8 mouse cellular contexts compared by ENCODE assay signal in the genomic region with DNA sequence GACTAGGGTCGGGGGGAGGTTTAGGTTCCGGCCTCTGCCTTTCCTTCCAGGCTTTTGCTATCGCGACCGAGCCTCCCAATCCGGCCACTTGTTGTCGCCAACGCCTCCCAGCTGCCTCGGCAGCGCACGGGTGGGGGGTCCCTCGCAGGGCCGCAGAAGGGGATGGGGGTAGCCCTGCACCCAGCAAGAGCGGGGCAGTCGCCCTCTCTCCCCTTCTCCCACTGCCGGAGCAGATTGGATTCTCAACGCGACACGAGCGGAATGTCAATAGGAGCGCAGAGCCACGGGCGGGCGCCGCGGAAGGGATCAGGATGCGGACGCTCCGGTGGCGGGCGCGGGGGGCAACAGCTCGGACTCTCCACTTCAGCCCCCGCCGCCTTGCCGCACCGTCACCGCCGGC. TPM values are rescaled to one million over a fixed set of nuclear protein-coding genes. Genes with fewer than 3 reads are reported as not detected.
DNase-seq lines count a peak whose midpoint lies in the region; ATAC-seq and TF ChIP-seq lines count a peak whose summit lies in the region.

No protein-coding gene starts in this region.

- peak overlapping the region; percentile 67 for H3K4me3 ChIP-seq in heart, embryonic 10.5 days
- H3K4me3 ChIP-seq in ES-E14 (ENCODE audit: insufficient read depth in 1 of 2, low read depth in 1 of 2, low read length in 2 of 2, poor library complexity in 1 of 2, severe bottlenecking in 1 of 2) = peak overlapping the region; percentile 82 to 92
- peak overlapping the region; percentile 67 for H3K4me3 ChIP-seq in hindbrain, embryonic 12.5 days
- H3K4me3 ChIP-seq in midbrain, embryonic 11.5 days (ENCODE audit: low read depth, low read length) = peak overlapping the region; percentile 52

- no peaks in the 10 kb centered on the region for H3K9me3 ChIP-seq in heart, embryonic 10.5 days
- H3K9me3 ChIP-seq in ES-E14 (ENCODE audit: control insufficient read depth, insufficient read depth, low read depth, low read length) = no peaks in the 10 kb centered on the region
- no peaks in the 10 kb centered on the region for H3K9me3 ChIP-seq in hindbrain, embryonic 12.5 days (replicated peaks)
- no peaks in the 10 kb centered on the region for H3K9me3 ChIP-seq in midbrain, embryonic 11.5 days (ENCODE audit: control insufficient read depth, low read length)

- under 1% methylated on average over 39 of the region's 39 CpGs for WGBS in heart, embryonic 10.5 days
- WGBS in hindbrain, embryonic 12.5 days = under 1% methylated on average over 32 of the region's 39 CpGs
- 1% methylated on average over 38 of the region's 39 CpGs for WGBS in midbrain, embryonic 11.5 days

- H3K36me3 ChIP-seq in heart, embryonic 10.5 days = no peaks in the 10 kb centered on the region
- no peaks in the 10 kb centered on the region for H3K36me3 ChIP-seq in ES-E14 (ENCODE audit: control insufficient read depth, insufficient read depth, low read length, poor library complexity, severe bottlenecking)
- no peaks in the 10 kb centered on the region for H3K36me3 ChIP-seq in hindbrain, embryonic 12.5 days
- no peaks in the 10 kb centered on the region for H3K36me3 ChIP-seq in midbrain, embryonic 11.5 days (ENCODE audit: control insufficient read depth, insufficient read depth, low read length)

- H3K9ac ChIP-seq in ES-E14 (ENCODE audit: insufficient read depth, low read depth, low read length, poor library complexity, severe bottlenecking) = peak overlapping the region; percentile 71
- H3K9ac ChIP-seq in hindbrain, embryonic 12.5 days = peak overlapping the region; percentile 72
- H3K9ac ChIP-seq in midbrain, embryonic 11.5 days (ENCODE audit: low read length) = peak overlapping the region; percentile 47

- ATAC-seq in hindbrain, embryonic 12.5 days (ENCODE audit: low FRiP score) = no peak
- ATAC-seq in midbrain, embryonic 11.5 days (ENCODE audit: low FRiP score) = peak; percentile 36; the same call in 1 of the 2 replicates
- no peak for ATAC-seq in cerebellum, adult (ENCODE audit: insufficient number of reproducible peaks, low FRiP score, low TSS enrichment)

- H3K27me3 ChIP-seq in heart, embryonic 10.5 days (ENCODE audit: insufficient read depth, poor library complexity, severe bottlenecking) = peaks cover 99% of the 10 kb centered on the region
- peaks cover 83% of the 10 kb centered on the region for H3K27me3 ChIP-seq in hindbrain, embryonic 12.5 days
- peaks cover 64% of the 10 kb centered on the region for H3K27me3 ChIP-seq in midbrain, embryonic 11.5 days (ENCODE audit: control insufficient read depth, insufficient read depth, low read length)

- no peak overlapping the region; the same call in 1 of the 2 replicates for H3K27ac ChIP-seq in heart, embryonic 10.5 days
- H3K27ac ChIP-seq in ES-E14 (ENCODE audit: insufficient read depth, low read depth, low read length, poor library complexity, severe bottlenecking) = no peak overlapping the region
- H3K27ac ChIP-seq in hindbrain, embryonic 12.5 days = no peak overlapping the region
- no peak overlapping the region for H3K27ac ChIP-seq in midbrain, embryonic 11.5 days (ENCODE audit: low read depth, low read length)

- peak overlapping the region; percentile 99 for H3K4me2 ChIP-seq in hindbrain, embryonic 12.5 days (replicated peaks)
- H3K4me2 ChIP-seq in midbrain, embryonic 11.5 days = peak overlapping the region; percentile 98

- no peak for DNase-seq in heart, embryonic 10.5 days (ENCODE audit: low spot score)
- DNase-seq in heart, postnatal 14 days = no peak
- no peak for DNase-seq in ES-E14 (ENCODE audit: low read depth, low spot score)
- DNase-seq in midbrain, embryonic 11.5 days (ENCODE audit: low spot score, missing footprints) = peak; percentile 92
- DNase-seq in adrenal gland, adult 2 months = no peak
- DNase-seq in gastrocnemius, adult 18-20 months (ENCODE audit: low spot score) = no peak

- in situ Hi-C loops in ES-E14 (cut with MboI; ENCODE audit: low sequenced_read_pairs in 2 of 2, unreplicated experiment in 2 of 2) = no loop called here

- intact Hi-C loops in heart, postnatal 14 days (cut with DNase I) = no loop called here

- peaks cover 29% of the 10 kb centered on the region for H3K4me1 ChIP-seq in heart, embryonic 10.5 days
- peaks cover 0 to 4% of the 10 kb centered on the region in 2 experiments; a peak in 2 of 4 replicates for H3K4me1 ChIP-seq in ES-E14 (ENCODE audit: control insufficient read depth in 2 of 2, insufficient read depth in 2 of 2, low read length in 2 of 2, poor library complexity in 1 of 2)
- H3K4me1 ChIP-seq in hindbrain, embryonic 12.5 days = peaks cover 31% of the 10 kb centered on the region
- peaks cover 18% of the 10 kb centered on the region for H3K4me1 ChIP-seq in midbrain, embryonic 11.5 days (ENCODE audit: control insufficient read depth, insufficient read depth, low read length)

TF ChIP-seq in ES-E14, 5 proteins besides CTCF, POLR2A, EP300 and RAD21:
- TF ChIP-seq ZNF384 (IDR thresholded peaks at IDR 0.05; ENCODE audit: low read depth, low read length) (no peak), CHD2 (IDR thresholded peaks at IDR 0.05; ENCODE audit: low read depth, low read length) (no peak), MAFK (IDR thresholded peaks at IDR 0.05; ENCODE audit: insufficient read depth, low read depth, low read length) (no peak), ZC3H11A (IDR thresholded peaks at IDR 0.05; ENCODE audit: borderline replicate concordance, low read depth, low read length) (no peak), HCFC1 (IDR thresholded peaks at IDR 0.05; ENCODE audit: borderline replicate concordance, insufficient read depth, low read length) (no peak)

RNA-seq across cellular contexts. Expression of a gene that starts 0.6 kb away (rescaled TPM):
- polyA plus RNA-seq in heart, embryonic 10.5 days (2016; fragmentation: Nextera tagmentation; extraction: Ambion mirVana) = 0.11 and 0.15 TPM in 2 replicates
- not detected for total RNA-seq in heart, postnatal 14 days (2021)
- 1.9 and 4.5 TPM in 2 replicates for total RNA-seq in ES-E14 (2012; rRNA removed)
- polyA plus RNA-seq in hindbrain, embryonic 12.5 days (2016; fragmentation: Nextera tagmentation; extraction: Ambion mirVana) = 1.7 and 2.1 TPM in 2 replicates
- polyA plus RNA-seq in midbrain, embryonic 11.5 days (2014; fragmentation: Nextera tagmentation; extraction: Ambion mirVana) = 0.15 and 0.33 TPM in 2 replicates
- total RNA-seq in adrenal gland, adult 2 months (2021) = under 1 TPM in 1 of 2 experiments, not detected in 1; 0.24 TPM
- 0.08 and 0.28 TPM in 2 replicates for polyA plus RNA-seq in adrenal gland, adult 2 months (2012; rRNA removed)
- under 1 TPM in 1 of 2 experiments, not detected in 1; 0.16 TPM for total RNA-seq in gastrocnemius, adult 18-20 months (2021)

RNA-seq across cellular contexts. Expression of a gene that starts 41.5 kb away (rescaled TPM):
- polyA plus RNA-seq in heart, embryonic 10.5 days (2016; fragmentation: Nextera tagmentation; extraction: Ambion mirVana) = 63.4 and 66.7 TPM in 2 replicates
- 10 to 100 TPM; 21.0 to 22.6 TPM for total RNA-seq in heart, postnatal 14 days (2021)
- total RNA-seq in ES-E14 (2012; rRNA removed) = 22.4 and 32.3 TPM in 2 replicates
- 64.6 and 68.9 TPM in 2 replicates for polyA plus RNA-seq in hindbrain, embryonic 12.5 days (2016; fragmentation: Nextera tagmentation; extraction: Ambion mirVana)
- 74.5 and 85.5 TPM in 2 replicates for polyA plus RNA-seq in midbrain, embryonic 11.5 days (2014; fragmentation: Nextera tagmentation; extraction: Ambion mirVana)
- 10 to 100 TPM; 45.6 to 60.6 TPM for total RNA-seq in adrenal gland, adult 2 months (2021)
- polyA plus RNA-seq in adrenal gland, adult 2 months (2012; rRNA removed) = 52.9 and 67.8 TPM in 2 replicates
- 10 to 100 TPM; 25.5 to 26.6 TPM for total RNA-seq in gastrocnemius, adult 18-20 months (2021)

RNA-seq across cellular contexts. Expression of a gene that starts 41.8 kb away (rescaled TPM):
- polyA plus RNA-seq in heart, embryonic 10.5 days (2016; fragmentation: Nextera tagmentation; extraction: Ambion mirVana) = 1,046 and 1,532 TPM in 2 replicates
- total RNA-seq in heart, postnatal 14 days (2021) = 1,000 to 10,000 TPM; 1,424 to 1,479 TPM
- total RNA-seq in ES-E14 (2012; rRNA removed) = 963 and 1,094 TPM in 2 replicates
- 444 and 517 TPM in 2 replicates for polyA plus RNA-seq in hindbrain, embryonic 12.5 days (2016; fragmentation: Nextera tagmentation; extraction: Ambion mirVana)
- polyA plus RNA-seq in midbrain, embryonic 11.5 days (2014; fragmentation: Nextera tagmentation; extraction: Ambion mirVana) = 547 and 572 TPM in 2 replicates
- total RNA-seq in adrenal gland, adult 2 months (2021) = 1,000 to 10,000 TPM in 1 of 2 experiments, 100 to 1,000 TPM in 1; 942 to 1,033 TPM
- 916 and 1,226 TPM in 2 replicates for polyA plus RNA-seq in adrenal gland, adult 2 months (2012; rRNA removed)
- 1,000 to 10,000 TPM in 1 of 2 experiments, 100 to 1,000 TPM in 1; 977 to 1,022 TPM for total RNA-seq in gastrocnemius, adult 18-20 months (2021)
